Comparison of ENCODE assay signal across 7 mouse cellular contexts in the genomic region with DNA sequence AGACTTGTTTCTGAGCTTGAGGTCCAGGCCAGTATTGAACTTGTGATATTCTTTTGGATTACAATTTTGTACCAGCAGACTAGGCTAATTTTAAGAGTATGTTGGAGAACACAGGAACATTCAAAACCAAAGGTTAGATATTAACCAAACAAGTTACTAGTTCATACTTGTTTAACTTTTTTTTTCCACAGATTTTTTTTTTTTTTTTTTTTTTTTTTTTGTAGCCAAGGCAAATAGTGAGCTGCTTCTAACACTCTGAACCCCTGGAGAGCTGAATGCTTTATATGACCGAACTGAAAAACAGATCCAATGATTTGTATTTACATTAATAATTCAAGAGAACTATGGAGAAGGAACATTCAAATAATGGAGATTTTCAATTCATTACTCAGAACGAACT. TPM values are rescaled to one million over a fixed set of nuclear protein-coding genes. Genes with fewer than 3 reads are reported as not detected.
DNase-seq lines count a peak whose midpoint lies in the region; ATAC-seq and TF ChIP-seq lines count a peak whose summit lies in the region.

No protein-coding gene starts in this region.

- no peak overlapping the region for H3K4me3 ChIP-seq in kidney, embryonic 16.5 days (ENCODE audit: low read length)
- peak overlapping the region in 1 of 2 experiments; percentile 84; a peak in 2 of 4 replicates for H3K4me3 ChIP-seq in MEL (ENCODE audit: control insufficient read depth in 1 of 2, insufficient read depth in 1 of 2, low read depth in 2 of 2, low read length in 2 of 2)
- peak overlapping the region; percentile 62; the same call in 1 of the 2 replicates for H3K4me3 ChIP-seq in forebrain, embryonic 15.5 days
- H3K4me3 ChIP-seq in midbrain, embryonic 14.5 days (replicated peaks; ENCODE audit: low read depth, low read length) = peak overlapping the region; percentile 60

- H3K4me2 ChIP-seq in kidney, embryonic 16.5 days (replicated peaks; ENCODE audit: low read depth, low read length) = peak overlapping the region; percentile 72; the same call in 1 of the 2 replicates
- H3K4me2 ChIP-seq in forebrain, embryonic 15.5 days (replicated peaks) = peak overlapping the region; percentile 67
- peak overlapping the region; percentile 76 for H3K4me2 ChIP-seq in midbrain, embryonic 14.5 days (ENCODE audit: low read length)

- no peaks in the 10 kb centered on the region for H3K27me3 ChIP-seq in kidney, embryonic 16.5 days (ENCODE audit: insufficient read depth, low read length)
- no peaks in the 10 kb centered on the region for H3K27me3 ChIP-seq in MEL (ENCODE audit: control insufficient read depth in 1 of 2, insufficient read depth in 2 of 2, low read length in 2 of 2)
- H3K27me3 ChIP-seq in forebrain, embryonic 15.5 days = no peaks in the 10 kb centered on the region
- H3K27me3 ChIP-seq in midbrain, embryonic 14.5 days (ENCODE audit: control insufficient read depth, insufficient read depth, low read length) = no peaks in the 10 kb centered on the region

- WGBS in kidney, embryonic 16.5 days = 42% methylated on average over 2 of the region's 2 CpGs
- WGBS in forebrain, embryonic 15.5 days = 39% methylated on average over 2 of the region's 2 CpGs
- 32% methylated on average over 2 of the region's 2 CpGs for WGBS in midbrain, embryonic 14.5 days

- H3K9me3 ChIP-seq in kidney, embryonic 16.5 days (ENCODE audit: low read length) = no peaks in the 10 kb centered on the region
- no peaks in the 10 kb centered on the region for H3K9me3 ChIP-seq in MEL (replicated peaks; ENCODE audit: insufficient read depth, low read length)
- H3K9me3 ChIP-seq in forebrain, embryonic 15.5 days = no peaks in the 10 kb centered on the region
- no peaks in the 10 kb centered on the region for H3K9me3 ChIP-seq in midbrain, embryonic 14.5 days (ENCODE audit: control insufficient read depth, low read length)

- peaks cover 5% of the 10 kb centered on the region for H3K4me1 ChIP-seq in kidney, embryonic 16.5 days (ENCODE audit: insufficient read depth, low read length)
- peaks cover 0 to 7% of the 10 kb centered on the region in 2 experiments; a peak in 2 of 4 replicates for H3K4me1 ChIP-seq in MEL (ENCODE audit: control insufficient read depth in 1 of 2, insufficient read depth in 2 of 2, low read length in 2 of 2)
- H3K4me1 ChIP-seq in forebrain, embryonic 15.5 days = peaks cover 14% of the 10 kb centered on the region
- 0 out of 2 replicates have a peak, but pooled peaks cover 4% of the 10 kb centered on the region for H3K4me1 ChIP-seq in midbrain, embryonic 14.5 days (ENCODE audit: control insufficient read depth, insufficient read depth, low read length)

- TF ChIP-seq CTCF in MEL (IDR thresholded peaks at IDR 0.05 in 2 of 3, conservative IDR thresholded peaks at IDR 0.05 in 1 of 3; ENCODE audit: control insufficient read depth in 1 of 3, insufficient read depth in 1 of 3, low read depth in 2 of 3, low read length in 3 of 3, poor library complexity in 1 of 3, severe bottlenecking in 1 of 3) = no peak

- no peak overlapping the region for H3K9ac ChIP-seq in kidney, embryonic 16.5 days (replicated peaks; ENCODE audit: low read length)
- peak overlapping the region; percentile 94 for H3K9ac ChIP-seq in MEL (ENCODE audit: control insufficient read depth, low read depth, low read length, poor library complexity, severe bottlenecking)
- no peak overlapping the region for H3K9ac ChIP-seq in forebrain, embryonic 15.5 days (replicated peaks)
- peak overlapping the region; percentile 74; the same call in 1 of the 2 replicates for H3K9ac ChIP-seq in midbrain, embryonic 14.5 days (replicated peaks; ENCODE audit: low read length)

- no peak for DNase-seq in kidney, postnatal 25 days
- DNase-seq in MEL (ENCODE audit: low read depth, low spot score) = peak; percentile 46
- DNase-seq in midbrain, embryonic 14.5 days = peak; percentile 4
- DNase-seq in frontal cortex, postnatal 14 days (ENCODE audit: low spot score in 2 of 2) = no peak
- no peak for DNase-seq in cerebellum, postnatal 25 days

- ATAC-seq in kidney, embryonic 16.5 days (ENCODE audit: low FRiP score, low TSS enrichment) = no peak
- no peak for ATAC-seq in forebrain, embryonic 15.5 days (replicated peaks)
- ATAC-seq in midbrain, embryonic 14.5 days (ENCODE audit: low FRiP score, low TSS enrichment) = no peak

- peaks cover 13% of the 10 kb centered on the region for H3K79me2 ChIP-seq in MEL (ENCODE audit: control insufficient read depth, insufficient read depth, low read length, poor library complexity)

- no peak overlapping the region for H3K27ac ChIP-seq in kidney, embryonic 16.5 days (ENCODE audit: low read length)
- no peak overlapping the region for H3K27ac ChIP-seq in MEL (ENCODE audit: control insufficient read depth, low read depth, low read length)
- H3K27ac ChIP-seq in forebrain, embryonic 15.5 days (replicated peaks) = no peak overlapping the region
- no peak overlapping the region for H3K27ac ChIP-seq in midbrain, embryonic 14.5 days (replicated peaks; ENCODE audit: low read depth, low read length)

- no peak for TF ChIP-seq POLR2A in MEL (IDR thresholded peaks at IDR 0.05; ENCODE audit: control insufficient read depth in 1 of 2, insufficient read depth in 1 of 2, low read depth in 1 of 2, low read length in 2 of 2, poor library complexity in 1 of 2)

- H3K36me3 ChIP-seq in kidney, embryonic 16.5 days (ENCODE audit: insufficient read depth, low read length) = no peaks in the 10 kb centered on the region
- H3K36me3 ChIP-seq in MEL (ENCODE audit: control insufficient read depth in 1 of 2, insufficient read depth in 2 of 2, low read length in 2 of 2) = peaks cover 0 to 22% of the 10 kb centered on the region in 2 experiments; a peak in 3 of 4 replicates
- no peaks in the 10 kb centered on the region for H3K36me3 ChIP-seq in forebrain, embryonic 15.5 days
- H3K36me3 ChIP-seq in midbrain, embryonic 14.5 days (ENCODE audit: control insufficient read depth, insufficient read depth, low read length) = no peaks in the 10 kb centered on the region

- TF ChIP-seq RAD21 in MEL (IDR thresholded peaks at IDR 0.05; ENCODE audit: low read depth, low read length) = no peak

- no peak for TF ChIP-seq EP300 in MEL (IDR thresholded peaks at IDR 0.05; ENCODE audit: low read depth in 1 of 2, low read length in 2 of 2)

TF ChIP-seq in MEL, 35 proteins besides CTCF, POLR2A, EP300 and RAD21:
- TF ChIP-seq CHD1 (IDR thresholded peaks at IDR 0.05; ENCODE audit: low read depth, low read length) (no peak), MYC (IDR thresholded peaks at IDR 0.05; ENCODE audit: low read depth, low read length) (no peak), GABPA (IDR thresholded peaks at IDR 0.05; ENCODE audit: low read depth, low read length) (no peak), ELF1 (IDR thresholded peaks at IDR 0.05; ENCODE audit: low read depth, low read length) (no peak), KAT2A (conservative IDR thresholded peaks at IDR 0.05; ENCODE audit: low read depth, low read length) (no peak), MAX (IDR thresholded peaks at IDR 0.05; ENCODE audit: low read length) (no peak), MYB (IDR thresholded peaks at IDR 0.05; ENCODE audit: low read depth, low read length) (no peak), UBTF (IDR thresholded peaks at IDR 0.05; ENCODE audit: borderline replicate concordance, insufficient read depth, low read depth, low read length) (no peak), NRF1 (IDR thresholded peaks at IDR 0.05; ENCODE audit: insufficient read depth, low read depth, low read length, poor library complexity, severe bottlenecking) (no peak), ZKSCAN1 (IDR thresholded peaks at IDR 0.05; ENCODE audit: low read depth, low read length) (no peak), ZC3H11A (IDR thresholded peaks at IDR 0.05; ENCODE audit: low read depth, low read length) (no peak), RCOR1 (IDR thresholded peaks at IDR 0.05; ENCODE audit: low read depth, low read length) (no peak)

RNA-seq across cellular contexts. Expression of a gene that starts 0.9 kb away (rescaled TPM):
- 18.3 and 19.8 TPM in 2 replicates for polyA plus RNA-seq in kidney, embryonic 16.5 days (2015; fragmentation: Nextera tagmentation; extraction: Ambion mirVana)
- total RNA-seq in MEL (2012; rRNA removed) = 11.1 and 16.1 TPM in 2 replicates
- polyA plus RNA-seq in MEL (2012; ENCODE audit: insufficient read depth in 1 of 2, insufficient read length in 2 of 2, low read depth in 1 of 2, low replicate concordance in 2 of 2, missing spikeins in 1 of 2) = 10 to 100 TPM in 1 of 2 experiments, not detected in 1; 10.8 TPM
- 24.3 and 27.8 TPM in 2 replicates for polyA plus RNA-seq in forebrain, embryonic 15.5 days (2015; fragmentation: Nextera tagmentation; extraction: Ambion mirVana)
- 33.5 and 38.5 TPM in 2 replicates for polyA plus RNA-seq in midbrain, embryonic 14.5 days (2014; fragmentation: Nextera tagmentation; extraction: Ambion mirVana)

RNA-seq across cellular contexts. Expression of a gene that starts 31.1 kb away (rescaled TPM):
- polyA plus RNA-seq in kidney, embryonic 16.5 days (2015; fragmentation: Nextera tagmentation; extraction: Ambion mirVana) = 12.8 and 12.9 TPM in 2 replicates
- total RNA-seq in MEL (2012; rRNA removed) = 6.7 and 7.4 TPM in 2 replicates
- polyA plus RNA-seq in MEL (2012; ENCODE audit: insufficient read depth in 1 of 2, insufficient read length in 2 of 2, low read depth in 1 of 2, low replicate concordance in 2 of 2, missing spikeins in 1 of 2) = 10 to 100 TPM in 1 of 2 experiments, not detected in 1; 22.3 TPM
- 9.3 and 11.0 TPM in 2 replicates for polyA plus RNA-seq in forebrain, embryonic 15.5 days (2015; fragmentation: Nextera tagmentation; extraction: Ambion mirVana)
- polyA plus RNA-seq in midbrain, embryonic 14.5 days (2014; fragmentation: Nextera tagmentation; extraction: Ambion mirVana) = 13.5 and 14.4 TPM in 2 replicates

Comparison
In these comparisons a context has a peak if more than half of its experiments do, and no peak if none do; other contexts are left out.
1. H3K9ac ChIP-seq: peak in MEL (single experiment) and midbrain, embryonic 14.5 days (single experiment); none in kidney, embryonic 16.5 days (single experiment) and forebrain, embryonic 15.5 days (single experiment).
2. DNase-seq: peak in MEL (single experiment) and midbrain, embryonic 14.5 days (single experiment); none in kidney, postnatal 25 days (0 of 2), frontal cortex, postnatal 14 days (0 of 2) and cerebellum, postnatal 25 days (0 of 2).
3. Peak in every context shown above with its lines, with median percentiles within 50 percentile points of each other: H3K4me2 ChIP-seq.